8 mouse cellular contexts compared by ENCODE assay signal in the genomic region with DNA sequence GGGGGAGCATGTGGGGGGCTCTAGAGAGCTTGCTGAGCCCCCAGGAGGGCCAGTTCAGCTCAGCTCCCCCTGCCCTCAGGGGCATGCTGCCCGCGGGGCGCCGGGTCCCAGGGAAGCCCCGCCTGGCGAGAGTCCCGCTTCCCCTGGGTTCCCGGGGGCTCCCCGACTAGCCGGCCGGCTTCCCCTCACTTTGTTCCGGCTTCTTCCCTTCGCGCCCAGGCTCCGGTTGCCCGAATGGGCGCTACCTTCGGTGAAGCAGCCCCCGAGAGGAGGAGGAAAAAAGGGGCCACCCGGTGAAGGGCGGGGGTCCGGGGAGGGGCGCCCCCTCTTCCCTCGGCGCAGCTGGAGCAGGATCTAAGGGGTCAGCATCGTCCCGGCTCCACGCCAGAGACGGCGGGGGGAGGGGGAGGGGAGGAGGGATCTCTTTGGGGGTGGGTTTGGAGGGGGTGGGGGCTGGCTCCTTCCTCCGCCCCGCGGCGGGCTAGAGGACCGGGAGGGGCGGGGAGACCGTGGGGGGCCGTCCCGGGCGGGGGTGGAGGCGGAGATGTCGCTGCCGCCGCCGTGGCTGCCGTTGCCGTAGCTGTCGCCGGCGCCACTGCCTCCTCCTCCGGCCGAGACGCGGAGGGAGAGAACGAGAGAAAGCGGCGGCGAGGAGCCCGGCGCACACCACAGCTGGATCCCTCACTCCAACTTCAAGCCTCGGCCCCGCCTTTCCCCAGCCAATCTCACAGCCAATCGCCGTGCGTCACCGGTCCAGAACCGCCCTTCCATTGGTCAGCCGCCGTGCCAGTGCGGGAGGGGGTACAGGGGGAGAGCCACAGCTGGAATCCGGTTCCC. TPM values are rescaled to one million over a fixed set of nuclear protein-coding genes. Genes with fewer than 3 reads are reported as not detected.
DNase-seq lines count a peak whose midpoint lies in the region; ATAC-seq and TF ChIP-seq lines count a peak whose summit lies in the region.

A gene (minus strand): TSS at position 492 of the 837 bp plus-strand sequence.

- peaks cover 23% of the 10 kb centered on the region for H3K27me3 ChIP-seq in embryonic facial prominence, embryonic 12.5 days
- H3K27me3 ChIP-seq in intestine, postnatal 0 days (replicated peaks; ENCODE audit: control insufficient read depth, insufficient read depth, low read length) = peaks cover 59% of the 10 kb centered on the region
- H3K27me3 ChIP-seq in midbrain, embryonic 10.5 days (ENCODE audit: low read depth, poor library complexity, severe bottlenecking) = peaks cover 75% of the 10 kb centered on the region

- peak within 1 kb of the TSS; percentile 91 for H3K27ac ChIP-seq in embryonic facial prominence, embryonic 12.5 days
- no peak within 1 kb of the TSS for H3K27ac ChIP-seq in intestine, postnatal 0 days (ENCODE audit: low read depth, low read length)
- peak within 1 kb of the TSS; percentile 96 for H3K27ac ChIP-seq in midbrain, embryonic 10.5 days (replicated peaks)

- under 1% methylated on average over 47 of the region's 71 CpGs for WGBS in embryonic facial prominence, embryonic 12.5 days
- under 1% methylated on average over 37 of the region's 71 CpGs for WGBS in intestine, postnatal 0 days
- WGBS in midbrain, embryonic 10.5 days = under 1% methylated on average over 52 of the region's 71 CpGs

- H3K36me3 ChIP-seq in embryonic facial prominence, embryonic 12.5 days = no peaks in the 10 kb centered on the region
- H3K36me3 ChIP-seq in intestine, postnatal 0 days (ENCODE audit: control insufficient read depth, insufficient read depth) = no peaks in the 10 kb centered on the region
- H3K36me3 ChIP-seq in midbrain, embryonic 10.5 days = no peaks in the 10 kb centered on the region

- H3K4me3 ChIP-seq in embryonic facial prominence, embryonic 12.5 days = peak within 1 kb of the TSS; percentile 90
- peak within 1 kb of the TSS; percentile 54 for H3K4me3 ChIP-seq in intestine, postnatal 0 days (ENCODE audit: low read depth, low read length)
- H3K4me3 ChIP-seq in midbrain, embryonic 10.5 days = peak within 1 kb of the TSS; percentile 96

- H3K4me1 ChIP-seq in embryonic facial prominence, embryonic 12.5 days = peaks cover 40% of the 10 kb centered on the region
- H3K4me1 ChIP-seq in intestine, postnatal 0 days (replicated peaks; ENCODE audit: control insufficient read depth, insufficient read depth, low read length) = peaks cover 3% of the 10 kb centered on the region; the same call in 1 of the 2 replicates
- H3K4me1 ChIP-seq in midbrain, embryonic 10.5 days = peaks cover 84% of the 10 kb centered on the region

- peak; percentile 89 for ATAC-seq in embryonic facial prominence, embryonic 12.5 days (ENCODE audit: insufficient number of reproducible peaks, insufficient read depth, low FRiP score, low TSS enrichment)
- peak; percentile 84 for ATAC-seq in granulocyte monocyte progenitor cell, adult 5-6 weeks (replicated peaks; ENCODE audit: poor library complexity, severe bottlenecking)
- ATAC-seq in intestine, postnatal 0 days = peak; percentile 78

- no peaks in the 10 kb centered on the region for H3K9me3 ChIP-seq in embryonic facial prominence, embryonic 12.5 days
- no peaks in the 10 kb centered on the region for H3K9me3 ChIP-seq in intestine, postnatal 0 days (ENCODE audit: control insufficient read depth)
- H3K9me3 ChIP-seq in midbrain, embryonic 10.5 days (replicated peaks) = no peaks in the 10 kb centered on the region

- peak; percentile 79 for DNase-seq in 3134 (ENCODE audit: extremely low read depth, insufficient read length, low spot score)
- DNase-seq in adrenal gland, postnatal 36 days = peak; percentile 93 to 94
- peak; percentile 88 to 90 for DNase-seq in left cerebral cortex, postnatal 36 days (ENCODE audit: low spot score in 2 of 2)
- peak; percentile 92 for DNase-seq in midbrain, embryonic 10.5 days (ENCODE audit: low spot score)
- DNase-seq in skeletal muscle tissue, adult 2 months (ENCODE audit: low read depth, low spot score) = peak; percentile 65

- peak within 1 kb of the TSS; percentile 80 for H3K4me2 ChIP-seq in embryonic facial prominence, embryonic 12.5 days (replicated peaks)
- peak within 1 kb of the TSS; percentile 88 for H3K4me2 ChIP-seq in intestine, postnatal 0 days (replicated peaks; ENCODE audit: low read depth)

- intact Hi-C loops in left cerebral cortex, postnatal 36 days (cut with DNase I) = loop anchor here (2.0 to 5.0 kb wide), 2 partner anchors 52 to 143 kb away; no protein-coding TSS in a partner anchor

- TF ChIP-seq CTCF in intestine, postnatal 0 days (IDR thresholded peaks at IDR 0.05; ENCODE audit: low read depth) = no peak

- peak within 1 kb of the TSS; percentile 95 for H3K9ac ChIP-seq in embryonic facial prominence, embryonic 12.5 days
- peak within 1 kb of the TSS; percentile 43 for H3K9ac ChIP-seq in intestine, postnatal 0 days (ENCODE audit: low read depth, low read length)

RNA-seq across cellular contexts. Expression of the gene that starts here (rescaled TPM):
- total RNA-seq in adrenal gland, postnatal 36 days (2021) = 1 to 10 TPM in 1 of 2 experiments, under 1 TPM in 1; 0.50 to 1.1 TPM
- polyA plus RNA-seq in embryonic facial prominence, embryonic 12.5 days (2016; fragmentation: Nextera tagmentation; extraction: Ambion mirVana) = 31.6 and 37.2 TPM in 2 replicates
- not detected in 2 replicates for total RNA-seq in granulocyte monocyte progenitor cell, adult 5-6 weeks (2014; fragmentation: Nextera tagmentation)
- not detected in 2 replicates for total RNA-seq in granulocyte monocyte progenitor cell, adult 5-6 weeks (2017)
- polyA plus RNA-seq in intestine, postnatal 0 days (2015; fragmentation: Nextera tagmentation; extraction: Ambion mirVana) = 1.2 and 1.4 TPM in 2 replicates
- 100 to 1,000 TPM in 1 of 2 experiments, 10 to 100 TPM in 1; 70.9 to 105 TPM for total RNA-seq in left cerebral cortex, postnatal 36 days (2021)
- polyA plus RNA-seq in midbrain, embryonic 10.5 days (2016; fragmentation: Nextera tagmentation; extraction: Ambion mirVana) = 8.1 and 9.1 TPM in 2 replicates

Comparison
In these comparisons a context has a peak if more than half of its experiments do, and no peak if none do; other contexts are left out.
1. RNA of the gene that starts here (total RNA-seq): 70.9 to 105 TPM in left cerebral cortex, postnatal 36 days; 0.50 to 1.1 TPM in adrenal gland, postnatal 36 days and not detected in granulocyte monocyte progenitor cell, adult 5-6 weeks; every median in the first group is over 10 times any median in the second.
2. Peak in ATAC-seq in granulocyte monocyte progenitor cell, adult 5-6 weeks; RNA of the gene not detected or under 1 TPM.
3. Peak in every context shown above with its lines, with median percentiles within 50 percentile points of each other: DNase-seq, ATAC-seq and H3K4me3 ChIP-seq.